Mouse (Mus musculus): ENCODE data around the gene Rasa2. TPM values are rescaled to one million over a fixed set of nuclear protein-coding genes. Genes with fewer than 3 reads are reported as not detected.

Gene Rasa2
- total RNA-seq, 1 experiment = 9.7 TPM

- Histone ChIP-seq H3K27ac (ENCODE audit: insufficient read depth, low read depth, low read length, poor library complexity, severe bottlenecking) (no peak overlapping the region), H3K9ac (ENCODE audit: insufficient read depth, low read depth, low read length, poor library complexity, severe bottlenecking) (no peak overlapping the region), H3K4me3 (ENCODE audit: insufficient read depth in 1 of 2, low read depth in 1 of 2, low read length in 2 of 2, poor library complexity in 1 of 2, severe bottlenecking in 1 of 2) (no peak overlapping the region), H3K4me1 (ENCODE audit: control insufficient read depth in 2 of 2, insufficient read depth in 2 of 2, low read length in 2 of 2, poor library complexity in 1 of 2) (no peaks in the 10 kb centered on the region), H3K9me3 (ENCODE audit: control insufficient read depth, insufficient read depth, low read depth, low read length) (peaks cover 18% of the 10 kb centered on the region), H3K36me3 (ENCODE audit: control insufficient read depth, insufficient read depth, low read length, poor library complexity, severe bottlenecking) (peaks cover 8% of the 10 kb centered on the region)
- in situ Hi-C loops (cut with MboI; ENCODE audit: low sequenced_read_pairs in 2 of 2, unreplicated experiment in 2 of 2) = no loop called here
- DNase-seq (ENCODE audit: low read depth, low spot score) = no peak
- TF ChIP-seq HCFC1 (IDR thresholded peaks at IDR 0.05; ENCODE audit: borderline replicate concordance, insufficient read depth, low read length) (no peak), ZNF384 (IDR thresholded peaks at IDR 0.05; ENCODE audit: low read depth, low read length) (no peak), CHD2 (IDR thresholded peaks at IDR 0.05; ENCODE audit: low read depth, low read length) (no peak)
Measured at GRCm38 (mm10) chr9:96583076-96583475, 48.3 kb downstream of the Rasa2 start.

- Histone ChIP-seq H3K4me3 (ENCODE audit: insufficient read depth in 1 of 2, low read depth in 1 of 2, low read length in 2 of 2, poor library complexity in 1 of 2, severe bottlenecking in 1 of 2) (no peak overlapping the region), H3K9ac (ENCODE audit: insufficient read depth, low read depth, low read length, poor library complexity, severe bottlenecking) (no peak overlapping the region), H3K36me3 (ENCODE audit: control insufficient read depth, insufficient read depth, low read length, poor library complexity, severe bottlenecking) (peaks cover 5% of the 10 kb centered on the region), H3K4me1 (ENCODE audit: control insufficient read depth in 2 of 2, insufficient read depth in 2 of 2, low read length in 2 of 2, poor library complexity in 1 of 2) (no peaks in the 10 kb centered on the region), H3K9me3 (ENCODE audit: control insufficient read depth, insufficient read depth, low read depth, low read length) (peaks cover 18% of the 10 kb centered on the region), H3K27ac (ENCODE audit: insufficient read depth, low read depth, low read length, poor library complexity, severe bottlenecking) (no peak overlapping the region)
- TF ChIP-seq HCFC1 (IDR thresholded peaks at IDR 0.05; ENCODE audit: borderline replicate concordance, insufficient read depth, low read length) (no peak), ZNF384 (IDR thresholded peaks at IDR 0.05; ENCODE audit: low read depth, low read length) (no peak), ZC3H11A (IDR thresholded peaks at IDR 0.05; ENCODE audit: borderline replicate concordance, low read depth, low read length) (no peak)
- DNase-seq (ENCODE audit: low read depth, low spot score) = no peak
- in situ Hi-C loops (cut with MboI; ENCODE audit: low sequenced_read_pairs in 2 of 2, unreplicated experiment in 2 of 2) = loop anchor here in 1 of 2 experiments (10.0 kb wide), 1 partner anchor 237 kb away; no protein-coding TSS in a partner anchor
Measured at GRCm38 (mm10) chr9:96578190-96578589, 53.2 kb downstream of the Rasa2 start.

GRCm38 (mm10) chr9:96577674-96578073 lies 53.7 kb downstream of the Rasa2 start:
- Histone ChIP-seq H3K9ac (ENCODE audit: insufficient read depth, low read depth, low read length, poor library complexity, severe bottlenecking) (no peak overlapping the region), H3K4me1 (ENCODE audit: control insufficient read depth in 2 of 2, insufficient read depth in 2 of 2, low read length in 2 of 2, poor library complexity in 1 of 2) (no peaks in the 10 kb centered on the region), H3K4me3 (ENCODE audit: insufficient read depth in 1 of 2, low read depth in 1 of 2, low read length in 2 of 2, poor library complexity in 1 of 2, severe bottlenecking in 1 of 2) (no peak overlapping the region), H3K36me3 (ENCODE audit: control insufficient read depth, insufficient read depth, low read length, poor library complexity, severe bottlenecking) (peaks cover 4% of the 10 kb centered on the region), H3K9me3 (ENCODE audit: control insufficient read depth, insufficient read depth, low read depth, low read length) (peaks cover 18% of the 10 kb centered on the region), H3K27ac (ENCODE audit: insufficient read depth, low read depth, low read length, poor library complexity, severe bottlenecking) (no peak overlapping the region)
- TF ChIP-seq ZNF384 (IDR thresholded peaks at IDR 0.05; ENCODE audit: low read depth, low read length) = no peak
- no peak for TF ChIP-seq MAFK (IDR thresholded peaks at IDR 0.05; ENCODE audit: insufficient read depth, low read depth, low read length)
- TF ChIP-seq ZC3H11A (IDR thresholded peaks at IDR 0.05; ENCODE audit: borderline replicate concordance, low read depth, low read length) = no peak
- TF ChIP-seq CHD2 (IDR thresholded peaks at IDR 0.05; ENCODE audit: low read depth, low read length) = no peak
- no peak for TF ChIP-seq HCFC1 (IDR thresholded peaks at IDR 0.05; ENCODE audit: borderline replicate concordance, insufficient read depth, low read length)
- in situ Hi-C loops (cut with MboI; ENCODE audit: low sequenced_read_pairs in 2 of 2, unreplicated experiment in 2 of 2) = loop anchor here in 1 of 2 experiments (10.0 kb wide), 1 partner anchor 237 kb away; no protein-coding TSS in a partner anchor
- DNase-seq (ENCODE audit: low read depth, low spot score) = no peak

GRCm38 (mm10) chr9:96573252-96573651 lies 58.2 kb downstream of the Rasa2 start:
- H3K9me3 ChIP-seq (ENCODE audit: control insufficient read depth, insufficient read depth, low read depth, low read length) = no peaks in the 10 kb centered on the region
- in situ Hi-C loops (cut with MboI; ENCODE audit: low sequenced_read_pairs in 2 of 2, unreplicated experiment in 2 of 2) = loop anchor here in 1 of 2 experiments (10.0 kb wide), 1 partner anchor 242 kb away; no protein-coding TSS in a partner anchor
- no peak for DNase-seq (ENCODE audit: low read depth, low spot score)
- H3K9ac ChIP-seq (ENCODE audit: insufficient read depth, low read depth, low read length, poor library complexity, severe bottlenecking) = no peak overlapping the region
- no peaks in the 10 kb centered on the region for H3K4me1 ChIP-seq (ENCODE audit: control insufficient read depth in 2 of 2, insufficient read depth in 2 of 2, low read length in 2 of 2, poor library complexity in 1 of 2)
- no peaks in the 10 kb centered on the region; the same call in none of the 2 replicates for H3K36me3 ChIP-seq (ENCODE audit: control insufficient read depth, insufficient read depth, low read length, poor library complexity, severe bottlenecking)
- H3K4me3 ChIP-seq (ENCODE audit: insufficient read depth in 1 of 2, low read depth in 1 of 2, low read length in 2 of 2, poor library complexity in 1 of 2, severe bottlenecking in 1 of 2) = no peak overlapping the region
- no peak for TF ChIP-seq CHD2 (IDR thresholded peaks at IDR 0.05; ENCODE audit: low read depth, low read length)
- TF ChIP-seq ZC3H11A (IDR thresholded peaks at IDR 0.05; ENCODE audit: borderline replicate concordance, low read depth, low read length) = peak; percentile 61
- TF ChIP-seq MAFK (IDR thresholded peaks at IDR 0.05; ENCODE audit: insufficient read depth, low read depth, low read length) = no peak
- TF ChIP-seq ZNF384 (IDR thresholded peaks at IDR 0.05; ENCODE audit: low read depth, low read length) = no peak
- H3K27ac ChIP-seq (ENCODE audit: insufficient read depth, low read depth, low read length, poor library complexity, severe bottlenecking) = no peak overlapping the region

- H3K27ac ChIP-seq (ENCODE audit: insufficient read depth, low read depth, low read length, poor library complexity, severe bottlenecking) = no peak overlapping the region
- no peak overlapping the region for H3K4me3 ChIP-seq (ENCODE audit: insufficient read depth in 1 of 2, low read depth in 1 of 2, low read length in 2 of 2, poor library complexity in 1 of 2, severe bottlenecking in 1 of 2)
- no peaks in the 10 kb centered on the region for H3K9me3 ChIP-seq (ENCODE audit: control insufficient read depth, insufficient read depth, low read depth, low read length)
- H3K4me1 ChIP-seq (ENCODE audit: control insufficient read depth in 2 of 2, insufficient read depth in 2 of 2, low read length in 2 of 2, poor library complexity in 1 of 2) = no peaks in the 10 kb centered on the region
- TF ChIP-seq ZNF384 (IDR thresholded peaks at IDR 0.05; ENCODE audit: low read depth, low read length) = no peak
- TF ChIP-seq HCFC1 (IDR thresholded peaks at IDR 0.05; ENCODE audit: borderline replicate concordance, insufficient read depth, low read length) = no peak
- no peak for TF ChIP-seq CHD2 (IDR thresholded peaks at IDR 0.05; ENCODE audit: low read depth, low read length)
- no peak overlapping the region for H3K9ac ChIP-seq (ENCODE audit: insufficient read depth, low read depth, low read length, poor library complexity, severe bottlenecking)
- DNase-seq (ENCODE audit: low read depth, low spot score) = no peak
- in situ Hi-C loops (cut with MboI; ENCODE audit: low sequenced_read_pairs in 2 of 2, unreplicated experiment in 2 of 2) = loop anchor here in 1 of 2 experiments (10.0 kb wide), 1 partner anchor 242 kb away; no protein-coding TSS in a partner anchor
- no peaks in the 10 kb centered on the region; the same call in none of the 2 replicates for H3K36me3 ChIP-seq (ENCODE audit: control insufficient read depth, insufficient read depth, low read length, poor library complexity, severe bottlenecking)
Measured at GRCm38 (mm10) chr9:96572754-96573153, 58.7 kb downstream of the Rasa2 start.

Measured in ES-E14 (cell line).